Mouse (Mus musculus) C2C12 (cell line): ENCODE measurements around the gene Sox6. TPM values are rescaled to one million over a fixed set of nuclear protein-coding genes. Genes with fewer than 3 reads are reported as not detected.

Experiments used
- H3K27me3 ChIP-seq: one replicate; pipeline ENCODE4 v1.6.1; 2011; ENCODE audit not compliant: control insufficient read depth, insufficient read depth, insufficient read length
- H3K36me3 ChIP-seq: one replicate; pipeline ENCODE4 v1.6.1; 2011; ENCODE audit not compliant: control insufficient read depth, insufficient read depth
- H3K4me3 ChIP-seq: one replicate; pipeline ENCODE4 v1.5.1; 2011; ENCODE audit warnings: mild to moderate bottlenecking, control low read depth; ENCODE audit not compliant: poor library complexity, insufficient read depth, severe bottlenecking
- H3K79me2 ChIP-seq: one replicate; pipeline ENCODE4 v1.6.1; 2011; ENCODE audit not compliant: control insufficient read depth, insufficient read depth
- H3K79me3 ChIP-seq: one replicate; pipeline ENCODE4 v1.6.1; 2011; ENCODE audit warnings: low read depth, control low read depth
- H3ac ChIP-seq: one replicate; pipeline ENCODE3; 2011; ENCODE audit warnings: low read depth; ENCODE audit not compliant: control insufficient read depth, insufficient read length
- CEBPB ChIP-seq: IDR thresholded peaks from one replicate; pipeline ENCODE4 v1.6.1; 2011; ENCODE audit warnings: low read depth, mild to moderate bottlenecking, control low read depth, moderate library complexity
- CTCF ChIP-seq: IDR thresholded peaks from one replicate; pipeline ENCODE4 v1.5.1; 2011; ENCODE audit not compliant: control insufficient read depth, insufficient read depth, insufficient read length
- FOSL1 ChIP-seq: IDR thresholded peaks from one replicate; pipeline ENCODE4 v1.8.0; 2011; ENCODE audit warnings: mild to moderate bottlenecking, low read length; ENCODE audit not compliant: poor library complexity, insufficient read depth, severe bottlenecking
- MAX ChIP-seq: IDR thresholded peaks from one replicate; pipeline ENCODE4 v1.6.1; 2011; ENCODE audit warnings: mild to moderate bottlenecking, control low read depth
- MYOD1 ChIP-seq: IDR thresholded peaks from one replicate; pipeline ENCODE4 v1.6.1; 2011; ENCODE audit warnings: low read depth; ENCODE audit not compliant: control insufficient read depth, insufficient read length
- MYOG ChIP-seq: IDR thresholded peaks from one replicate; pipeline ENCODE4 v1.6.1; 2011; ENCODE audit not compliant: control insufficient read depth, insufficient read length; ENCODE audit errors: extremely low read depth
- USF1 ChIP-seq: IDR thresholded peaks from one replicate; pipeline ENCODE4 v1.6.1; 2011; ENCODE audit warnings: low read depth, mild to moderate bottlenecking, control low read depth, moderate library complexity
- polyA plus RNA-seq: library from polyadenylated mRNA; unstranded; fragments of >200 nt; fragmentation: generic; extraction: Trizol; gene quantifications from one replicate; pipeline ENCODE4 v1.2.1, GENCODE M21; 2012; ENCODE audit warnings: missing spikeins

Sox6 gene
- polyA plus RNA-seq, 1 experiment = 0.08 TPM

DNA sequence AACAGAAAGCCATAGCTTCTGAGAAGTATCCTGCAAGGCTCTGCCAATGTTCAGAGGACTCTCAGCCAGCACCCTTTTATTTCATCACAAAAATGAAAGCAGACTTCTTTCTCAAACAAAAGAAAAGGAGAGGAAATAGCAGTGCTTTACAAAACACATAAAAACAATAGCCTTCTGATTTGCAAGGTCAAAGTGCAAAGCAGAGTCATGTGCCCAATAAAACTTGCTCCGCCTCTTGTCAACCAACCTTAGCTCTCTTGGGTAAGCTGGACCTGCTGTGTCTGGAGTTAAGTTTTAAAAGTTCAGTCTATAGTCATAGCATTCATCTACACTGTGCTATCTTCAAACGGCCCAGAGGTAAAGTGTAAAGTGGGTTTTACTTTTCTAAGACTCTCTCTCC, 170.1 kb downstream of the Sox6 start:
- Histone ChIP-seq H3K79me3 (no peaks in the 10 kb centered on the region), H3K4me3 (no peak overlapping the region), H3K79me2 (no peaks in the 10 kb centered on the region), H3ac (no peak overlapping the region), H3K36me3 (no peaks in the 10 kb centered on the region), H3K27me3 (no peaks in the 10 kb centered on the region)
- TF ChIP-seq MAX (no peak), MYOG (no peak), USF1 (no peak), FOSL1 (no peak), MYOD1 (no peak), CTCF (no peak)

DNA sequence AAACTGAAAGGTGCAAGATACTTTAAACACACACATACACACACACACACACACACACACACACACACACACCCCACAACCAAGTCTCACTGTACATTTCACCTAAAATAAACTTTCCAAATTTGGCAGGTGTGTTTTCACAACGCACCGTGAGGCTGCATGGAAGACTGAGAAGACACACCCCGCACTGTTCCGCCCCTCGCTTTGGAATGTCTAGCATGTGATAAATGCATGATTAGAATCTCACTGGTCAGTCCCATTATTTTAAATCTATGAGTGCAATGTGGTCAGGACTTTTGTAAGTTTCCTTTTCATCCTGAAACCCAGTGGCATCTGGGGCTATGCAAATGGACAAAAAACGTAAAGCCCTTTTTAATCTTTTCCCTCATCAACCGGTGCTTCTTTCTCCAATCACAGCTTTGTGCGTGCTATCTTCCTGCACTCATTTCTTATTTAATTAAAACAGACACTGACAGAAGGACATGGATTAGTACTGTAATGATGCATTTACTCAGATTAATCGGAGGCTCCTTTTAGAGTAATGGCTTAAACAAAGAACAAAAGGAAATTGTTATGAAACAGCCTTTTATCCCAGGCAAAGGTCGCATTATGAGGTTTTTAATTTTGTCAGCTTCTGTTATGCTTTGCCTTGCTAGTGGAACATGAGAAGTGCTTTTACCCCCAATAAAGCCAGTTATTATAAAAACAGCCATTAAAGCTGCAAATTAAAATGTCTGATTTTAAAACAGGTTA, 170.9 kb downstream of the Sox6 start:
- no peak overlapping the region for H3ac ChIP-seq
- no peak for TF ChIP-seq CEBPB
- TF ChIP-seq USF1 = no peak
- no peak for TF ChIP-seq CTCF
- no peak for TF ChIP-seq MAX
- TF ChIP-seq MYOG = no peak
- TF ChIP-seq FOSL1 = no peak
- TF ChIP-seq MYOD1 = no peak
- no peaks in the 10 kb centered on the region for H3K79me2 ChIP-seq
- no peaks in the 10 kb centered on the region for H3K79me3 ChIP-seq
- no peaks in the 10 kb centered on the region for H3K27me3 ChIP-seq
- no peak overlapping the region for H3K4me3 ChIP-seq
- H3K36me3 ChIP-seq = no peaks in the 10 kb centered on the region

DNA sequence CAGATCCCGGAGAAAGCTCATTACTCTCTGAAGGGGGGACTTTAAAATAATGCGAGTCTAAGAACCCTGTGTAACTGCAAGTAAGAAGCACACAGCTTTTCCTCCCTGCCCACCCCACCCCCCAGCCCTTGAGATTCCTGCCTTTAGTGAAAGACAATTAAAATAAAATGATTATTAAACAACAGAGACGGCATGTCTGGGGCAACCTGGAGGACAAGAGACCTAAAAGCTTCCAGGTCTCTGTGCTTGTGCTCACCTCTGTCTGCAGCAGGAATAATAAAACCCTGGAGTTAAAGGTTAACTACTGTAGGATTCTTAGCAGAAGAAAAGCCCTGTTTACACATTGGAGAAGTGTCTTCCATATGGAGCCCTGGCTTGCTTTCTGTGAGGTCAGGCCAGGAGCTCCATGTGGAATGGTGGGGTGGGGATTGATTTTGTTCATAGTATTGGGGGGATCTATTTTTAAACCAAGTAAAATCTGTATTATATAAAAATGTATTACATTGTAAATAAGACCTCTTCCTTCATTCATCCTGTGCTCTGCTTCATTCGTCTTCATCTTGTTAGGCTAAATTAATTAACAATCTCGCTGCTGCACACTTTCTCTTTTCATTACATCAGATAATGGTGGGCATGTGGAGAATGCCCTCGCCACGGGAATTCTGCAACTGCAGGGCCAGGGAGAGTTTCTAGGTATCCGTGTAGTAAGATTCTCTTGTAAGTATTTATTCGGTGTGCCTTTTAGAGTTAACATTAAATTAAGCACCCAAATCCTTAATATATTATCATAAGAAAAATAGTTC, 171.7 kb downstream of the Sox6 start:
- Histone ChIP-seq H3K79me2 (no peaks in the 10 kb centered on the region), H3K27me3 (no peaks in the 10 kb centered on the region), H3K4me3 (no peak overlapping the region), H3ac (no peak overlapping the region), H3K79me3 (no peaks in the 10 kb centered on the region), H3K36me3 (no peaks in the 10 kb centered on the region)
- TF ChIP-seq FOSL1 (no peak), CTCF (no peak), MYOD1 (no peak), USF1 (no peak), MYOG (no peak), CEBPB (no peak), MAX (no peak)

DNA sequence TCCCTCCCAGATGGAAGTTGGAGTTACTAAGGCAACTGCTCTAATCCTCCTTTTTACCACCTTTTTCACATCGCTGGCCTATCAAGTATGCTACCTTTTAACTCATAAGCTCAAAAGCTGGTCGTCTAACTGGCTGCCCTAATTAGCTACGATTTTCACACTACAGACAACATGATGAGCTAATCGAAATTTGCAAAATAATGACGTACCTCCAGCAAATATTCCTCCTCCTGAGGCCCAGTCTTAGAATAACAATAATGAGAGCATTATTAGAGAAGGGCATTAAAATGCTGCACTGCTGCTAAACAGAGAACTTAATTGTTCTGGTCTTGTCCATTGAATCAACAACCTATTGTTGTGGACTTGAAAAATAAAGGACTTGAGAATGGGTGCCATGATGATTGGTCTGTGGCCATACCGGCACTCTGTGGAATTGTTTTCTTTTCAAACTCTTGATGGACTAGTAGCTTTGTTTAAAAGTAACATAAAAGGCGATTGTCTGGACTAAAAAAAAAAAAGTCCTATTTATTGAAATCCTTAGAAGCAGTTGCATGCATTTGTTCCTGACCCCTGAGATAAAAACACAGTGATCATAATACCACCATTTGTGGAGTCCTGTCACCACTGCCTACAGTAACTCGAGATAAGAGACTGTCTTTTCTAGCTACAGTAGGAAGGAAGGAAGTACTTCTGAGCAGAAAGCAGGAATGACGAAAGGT, 172.5 kb downstream of the Sox6 start:
- no peaks in the 10 kb centered on the region for H3K27me3 ChIP-seq
- no peaks in the 10 kb centered on the region for H3K36me3 ChIP-seq
- H3K79me2 ChIP-seq = no peaks in the 10 kb centered on the region
- TF ChIP-seq CEBPB (no peak), MAX (no peak), FOSL1 (no peak), CTCF (no peak)
- H3ac ChIP-seq = no peak overlapping the region
- no peaks in the 10 kb centered on the region for H3K79me3 ChIP-seq
- H3K4me3 ChIP-seq = no peak overlapping the region

DNA sequence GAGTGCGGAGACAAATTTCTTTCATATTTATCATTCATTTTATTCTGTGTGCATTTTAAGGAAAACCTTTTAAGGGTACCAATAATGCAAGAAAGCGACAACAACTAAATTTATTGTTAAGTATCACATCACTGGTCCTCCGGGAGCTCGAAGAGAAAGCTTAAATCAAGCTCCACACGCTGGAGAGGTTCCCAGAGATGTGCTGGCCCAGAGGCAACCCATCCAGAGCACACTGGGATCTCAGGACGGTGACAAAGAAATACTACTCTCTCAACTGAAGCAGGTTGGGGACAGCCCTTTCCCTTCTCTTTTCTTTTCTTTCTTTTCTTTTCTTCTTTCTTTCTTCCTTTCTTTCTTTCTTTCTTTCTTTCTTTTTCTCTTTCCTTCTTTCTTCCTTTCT, 173.4 kb downstream of the Sox6 start:
- Histone ChIP-seq H3K27me3 (no peaks in the 10 kb centered on the region), H3K36me3 (no peaks in the 10 kb centered on the region), H3K4me3 (no peak overlapping the region), H3ac (no peak overlapping the region), H3K79me3 (no peaks in the 10 kb centered on the region), H3K79me2 (no peaks in the 10 kb centered on the region)
- no peak for TF ChIP-seq CTCF
- TF ChIP-seq CEBPB = no peak
- TF ChIP-seq FOSL1 = no peak
- no peak for TF ChIP-seq MYOG
- no peak for TF ChIP-seq MYOD1
